Mouse (Mus musculus) heart, embryonic 16.5 days (tissue): ENCODE results near the gene Chd2. TPM values are rescaled to one million over a fixed set of nuclear protein-coding genes. Genes with fewer than 3 reads are reported as not detected.

ENCODE experiments used
- ATAC-seq: fragments of 200-750 bp; cut with Nextera tagmentation; replicated peaks from 2 replicates; pipeline ENCODE4 v1.8.0; 2017; ENCODE audit warnings: moderate number of reproducible peaks; ENCODE audit not compliant: insufficient read depth, low FRiP score; ENCODE audit errors: extremely low read depth
- H3K27ac ChIP-seq: fragments of 300-500 bp; sonication (generic); 2 replicates; pipeline ENCODE4 v1.5.1; 2014; ENCODE audit warnings: mild to moderate bottlenecking, low read length, control low read depth, moderate library complexity
- H3K27me3 ChIP-seq: fragments of 300-500 bp; sonication (generic); 2 replicates; pipeline ENCODE4 v1.6.1; 2014; ENCODE audit warnings: low read length, mixed read lengths; ENCODE audit not compliant: control insufficient read depth, insufficient read depth
- H3K36me3 ChIP-seq: fragments of 300-500 bp; sonication (generic); 2 replicates; pipeline ENCODE4 v1.6.1; 2014; ENCODE audit not compliant: control insufficient read depth, insufficient read depth
- H3K4me1 ChIP-seq: fragments of 300-500 bp; sonication (generic); 2 replicates; pipeline ENCODE4 v1.6.1; 2014; ENCODE audit warnings: low read length, mixed read lengths; ENCODE audit not compliant: control insufficient read depth, insufficient read depth
- H3K4me2 ChIP-seq: fragments of 300-500 bp; sonication (generic); 2 replicates; pipeline ENCODE4 v1.6.1; 2014; ENCODE audit warnings: low read depth, mild to moderate bottlenecking, control low read depth, low read length
- H3K4me3 ChIP-seq: fragments of 300-500 bp; sonication (generic); 2 replicates; pipeline ENCODE4 v1.5.1; 2014; ENCODE audit warnings: mild to moderate bottlenecking, control low read depth, low read length
- H3K9ac ChIP-seq: fragments of 300-500 bp; sonication (generic); 2 replicates; pipeline ENCODE4 v1.6.1; 2014; ENCODE audit warnings: low read length, control low read depth
- H3K9me3 ChIP-seq: fragments of 300-500 bp; sonication (generic); replicated peaks from 2 replicates; pipeline ENCODE4 v1.6.1; 2016; ENCODE audit warnings: low read length; ENCODE audit not compliant: control insufficient read depth
- WGBS: fragments of 180-500 bp; shearing (Covaris S2); extraction: QIAGEN DNeasy Blood & Tissue Kit; methylation state at CpG from one replicate; pipeline ENCODE4 v1.1.7; 2014; 5-methylcytosine and 5-hydroxymethylcytosine counted together
- polyA plus RNA-seq: library from polyadenylated mRNA; unstranded; fragments of >200 nt; fragmentation: Nextera tagmentation; extraction: Ambion mirVana; gene quantifications from 2 replicates; pipeline ENCODE4 v1.2.1, GENCODE M21; 2015

The Chd2 gene
- polyA plus RNA-seq, 1 experiment from 2014 or later = 33.1 TPM

GRCm38 (mm10) chr7:73433637-73434335 is 107.8 kb downstream of the Chd2 start:
- Histone ChIP-seq H3K27me3 (no peaks in the 10 kb centered on the region), H3K9me3 (no peaks in the 10 kb centered on the region), H3K4me1 (peaks cover 18% of the 10 kb centered on the region), H3K9ac (no peak overlapping the region), H3K4me3 (no peak overlapping the region), H3K27ac (peak overlapping the region; percentile 22), H3K36me3 (peaks cover 59% of the 10 kb centered on the region), H3K4me2 (no peak overlapping the region)
- WGBS = 85% methylated on average over 6 of the region's 6 CpGs
- no peak for ATAC-seq

- Histone ChIP-seq H3K36me3 (peaks cover 41% of the 10 kb centered on the region), H3K9ac (no peak overlapping the region), H3K4me1 (peaks cover 15% of the 10 kb centered on the region), H3K27me3 (no peaks in the 10 kb centered on the region), H3K9me3 (no peaks in the 10 kb centered on the region), H3K4me2 (no peak overlapping the region), H3K4me3 (no peak overlapping the region), H3K27ac (no peak overlapping the region)
- no peak for ATAC-seq
- WGBS = 73% methylated on average over 3 of the region's 3 CpGs
Measured at GRCm38 (mm10) chr7:73428525-73428924, 113.1 kb downstream of the Chd2 start.

- no peaks in the 10 kb centered on the region for H3K27me3 ChIP-seq
- no peak overlapping the region for H3K4me3 ChIP-seq
- peaks cover 39% of the 10 kb centered on the region for H3K36me3 ChIP-seq
- WGBS = 91% methylated on average over 6 of the region's 6 CpGs
- no peak overlapping the region for H3K27ac ChIP-seq
- no peak overlapping the region for H3K4me2 ChIP-seq
- H3K4me1 ChIP-seq = peaks cover 15% of the 10 kb centered on the region
- no peak for ATAC-seq
- no peak overlapping the region for H3K9ac ChIP-seq
- no peaks in the 10 kb centered on the region for H3K9me3 ChIP-seq
Measured at GRCm38 (mm10) chr7:73427794-73428193, 113.8 kb downstream of the Chd2 start.

- Histone ChIP-seq H3K9me3 (no peaks in the 10 kb centered on the region), H3K4me2 (no peak overlapping the region), H3K36me3 (peaks cover 37% of the 10 kb centered on the region), H3K4me1 (peaks cover 20% of the 10 kb centered on the region), H3K4me3 (no peak overlapping the region), H3K9ac (no peak overlapping the region), H3K27ac (no peak overlapping the region), H3K27me3 (no peaks in the 10 kb centered on the region)
- WGBS = 80% methylated on average over 8 of the region's 8 CpGs
- ATAC-seq = no peak
Measured at GRCm38 (mm10) chr7:73426752-73427386, 114.8 kb downstream of the Chd2 start.

GRCm38 (mm10) chr7:73426235-73426634 is 115.4 kb downstream of the Chd2 start:
- no peak overlapping the region for H3K9ac ChIP-seq
- no peak for ATAC-seq
- no peak overlapping the region for H3K4me3 ChIP-seq
- no peaks in the 10 kb centered on the region for H3K27me3 ChIP-seq
- no peak overlapping the region for H3K4me2 ChIP-seq
- H3K27ac ChIP-seq = no peak overlapping the region
- H3K9me3 ChIP-seq = no peaks in the 10 kb centered on the region
- 74% methylated on average over 3 of the region's 3 CpGs for WGBS
- H3K4me1 ChIP-seq = peaks cover 26% of the 10 kb centered on the region
- peaks cover 37% of the 10 kb centered on the region for H3K36me3 ChIP-seq

GRCm38 (mm10) chr7:73425451-73425850 is 116.2 kb downstream of the Chd2 start:
- Histone ChIP-seq H3K27me3 (no peaks in the 10 kb centered on the region), H3K4me3 (no peak overlapping the region), H3K27ac (no peak overlapping the region), H3K4me2 (no peak overlapping the region), H3K4me1 (peaks cover 34% of the 10 kb centered on the region), H3K36me3 (peaks cover 35% of the 10 kb centered on the region), H3K9ac (no peak overlapping the region), H3K9me3 (no peaks in the 10 kb centered on the region)
- 94% methylated on average over 7 of the region's 7 CpGs for WGBS
- ATAC-seq = no peak

GRCm38 (mm10) chr7:73424705-73425104 is 116.9 kb downstream of the Chd2 start:
- Histone ChIP-seq H3K9me3 (no peaks in the 10 kb centered on the region), H3K27me3 (no peaks in the 10 kb centered on the region), H3K4me2 (no peak overlapping the region), H3K36me3 (peaks cover 30% of the 10 kb centered on the region), H3K9ac (no peak overlapping the region), H3K4me3 (no peak overlapping the region), H3K4me1 (peaks cover 34% of the 10 kb centered on the region), H3K27ac (peak overlapping the region; percentile 30)
- WGBS = 42% methylated on average over 3 of the region's 3 CpGs
- ATAC-seq = no peak; the same call in 1 of the 2 replicates

- WGBS = 44% methylated on average over 3 of the region's 3 CpGs
- H3K27ac ChIP-seq = peak overlapping the region; percentile 30
- no peak overlapping the region for H3K4me2 ChIP-seq
- H3K4me1 ChIP-seq = peaks cover 34% of the 10 kb centered on the region
- 0 out of 2 replicates have a peak overlapping the region, but pooled peaks have one; percentile 21 for H3K9ac ChIP-seq
- no peaks in the 10 kb centered on the region for H3K9me3 ChIP-seq
- no peaks in the 10 kb centered on the region for H3K27me3 ChIP-seq
- ATAC-seq = no peak; the same call in 1 of the 2 replicates
- H3K36me3 ChIP-seq = peaks cover 26% of the 10 kb centered on the region
- no peak overlapping the region for H3K4me3 ChIP-seq
Measured at GRCm38 (mm10) chr7:73424243-73424642, 117.4 kb downstream of the Chd2 start.

- Histone ChIP-seq H3K36me3 (peaks cover 16% of the 10 kb centered on the region), H3K4me1 (peaks cover 34% of the 10 kb centered on the region), H3K27me3 (no peaks in the 10 kb centered on the region), H3K4me3 (no peak overlapping the region), H3K9me3 (no peaks in the 10 kb centered on the region), H3K4me2 (no peak overlapping the region), H3K27ac (no peak overlapping the region), H3K9ac (no peak overlapping the region)
- no peak for ATAC-seq
- 68% methylated on average over 13 of the region's 13 CpGs for WGBS
Measured at GRCm38 (mm10) chr7:73423236-73423635, 118.4 kb downstream of the Chd2 start.
